24 mouse cellular contexts compared by ENCODE assay signal in genomic region chr13:98000841-98001240, GRCm38 (mm10).
"Had no signal": no experiment of that assay in that cellular context is flagged by ENCODE, and none has a peak within 500 bp of the region (broad histone marks: within the 10 kb centered on the region; RNA-seq: fewer than 3 reads in every experiment).

No protein-coding gene starts in this region.

- H3K36me3 ChIP-seq: hindbrain, embryonic 10.5 days; hindbrain, embryonic 12.5 days; limb, embryonic 10.5 days; limb, embryonic 12.5 days; liver, embryonic 13.5 days; liver, embryonic 15.5 days had no signal

- H3K4me3 ChIP-seq: gastrocnemius, adult 2 months; heart, adult 2 months; hindbrain, embryonic 10.5 days; hindbrain, embryonic 12.5 days; layer of hippocampus, adult 2 months; left cerebral cortex, adult 2 months; limb, embryonic 10.5 days; limb, embryonic 12.5 days; liver, embryonic 13.5 days; liver, embryonic 15.5 days had no signal

- ATAC-seq: forebrain, embryonic 16.5 days; hindbrain, embryonic 16.5 days; inflammation-experienced regulatory T-cells, adult 6 months; intestine, embryonic 16.5 days; liver, postnatal 0 days had no signal

- H3K27ac ChIP-seq: gastrocnemius, adult 2 months; heart, adult 2 months; hindbrain, embryonic 10.5 days; hindbrain, embryonic 12.5 days; hindbrain, embryonic 14.5 days; layer of hippocampus, adult 2 months; left cerebral cortex, adult 2 months; limb, embryonic 10.5 days; limb, embryonic 12.5 days; liver, embryonic 13.5 days; liver, embryonic 15.5 days had no signal

- H3K4me2 ChIP-seq: heart, embryonic 11.5 days; hindbrain, embryonic 12.5 days; hindbrain, embryonic 14.5 days; limb, embryonic 12.5 days; liver, embryonic 11.5 days; liver, embryonic 13.5 days; liver, embryonic 15.5 days had no signal

- DNase-seq: gastrocnemius, adult 2 months; gastrocnemius, postnatal 10 days; gastrocnemius, postnatal 25 days; heart, adult 2 months; heart, postnatal 10 days; heart, postnatal 4 days; kidney, adult 9 months; liver; liver, embryonic 13.5 days; liver, postnatal 0 days had no signal

- H3K9me3 ChIP-seq: hindbrain, embryonic 10.5 days; hindbrain, embryonic 12.5 days; limb, embryonic 10.5 days; limb, embryonic 12.5 days; liver, embryonic 13.5 days; liver, embryonic 15.5 days had no signal

- H3K4me1 ChIP-seq: liver, embryonic 13.5 days; liver, embryonic 15.5 days had no signal

- H3K27me3 ChIP-seq: hindbrain, embryonic 12.5 days; limb, embryonic 12.5 days; liver, embryonic 13.5 days; liver, embryonic 15.5 days had no signal

- H3K9ac ChIP-seq: hindbrain, embryonic 12.5 days; hindbrain, embryonic 14.5 days; limb, embryonic 12.5 days; liver, embryonic 13.5 days; liver, embryonic 15.5 days; liver, postnatal 0 days had no signal
